Mouse (Mus musculus) thymus, adult 2 months (tissue): Measurements from ENCODE around the gene Tpbgl. TPM values are rescaled to one million over a fixed set of nuclear protein-coding genes. Genes with fewer than 3 reads are reported as not detected.

Experiments used
- DNase-seq: peaks from one replicate; pipeline ENCODE4 v3.0.0; 2021
- H3K27ac ChIP-seq: fragments of 200-500 bp; 2 replicates; pipeline ENCODE4 v1.5.1; 2012; ENCODE audit warnings: low read length, control low read depth; ENCODE audit not compliant: control insufficient read depth, insufficient read depth
- H3K27me3 ChIP-seq: fragments of 200-500 bp; 2 replicates; pipeline ENCODE4 v1.6.1; 2012; ENCODE audit warnings: mild to moderate bottlenecking, low read length, moderate library complexity, mixed read lengths; ENCODE audit not compliant: control insufficient read depth, insufficient read depth
- H3K36me3 ChIP-seq: fragments of 200-500 bp; 2 replicates; pipeline ENCODE4 v1.6.1; 2012; ENCODE audit warnings: mild to moderate bottlenecking, low read length, moderate library complexity; ENCODE audit not compliant: control insufficient read depth, insufficient read depth
- H3K4me1 ChIP-seq: fragments of 200-500 bp; replicated peaks from 2 replicates; pipeline ENCODE4 v1.6.1; 2012; ENCODE audit warnings: low read length; ENCODE audit not compliant: control insufficient read depth, insufficient read depth
- H3K4me3 ChIP-seq: fragments of 200-500 bp; 2 replicates; pipeline ENCODE4 v1.5.1; 2012; ENCODE audit warnings: mild to moderate bottlenecking, low read length, control low read depth, moderate library complexity; ENCODE audit not compliant: control insufficient read depth, insufficient read depth
- CTCF ChIP-seq: fragments of 200-500 bp; IDR thresholded peaks from 2 replicates; pipeline ENCODE4 v1.5.1; 2012; ENCODE audit warnings: mild to moderate bottlenecking, control low read depth, low read length, moderate library complexity, borderline replicate concordance; ENCODE audit not compliant: control insufficient read depth, poor library complexity, insufficient read depth; ENCODE audit errors: extremely low read depth
- POLR2A ChIP-seq: fragments of 200-500 bp; IDR thresholded peaks from 2 replicates; pipeline ENCODE4 v1.6.1; 2012; ENCODE audit warnings: mild to moderate bottlenecking, low read length, control low read depth, moderate library complexity; ENCODE audit not compliant: control insufficient read depth, poor library complexity, insufficient read depth; ENCODE audit errors: extremely low read depth
- WGBS: fragments of 180-500 bp; shearing (Covaris S2); methylation state at CpG from one replicate; pipeline ENCODE4 v1.1.7; 2018; 5-methylcytosine and 5-hydroxymethylcytosine counted together
- polyA plus RNA-seq: library from polyadenylated mRNA; depleted of rRNA; stranded (reverse); fragments of >200 nt; gene quantifications from 2 replicates; pipeline ENCODE4 v1.2.3, GENCODE M21; 2012

The Tpbgl gene
- polyA plus RNA-seq, 1 experiment, result 3.8 TPM

DNA sequence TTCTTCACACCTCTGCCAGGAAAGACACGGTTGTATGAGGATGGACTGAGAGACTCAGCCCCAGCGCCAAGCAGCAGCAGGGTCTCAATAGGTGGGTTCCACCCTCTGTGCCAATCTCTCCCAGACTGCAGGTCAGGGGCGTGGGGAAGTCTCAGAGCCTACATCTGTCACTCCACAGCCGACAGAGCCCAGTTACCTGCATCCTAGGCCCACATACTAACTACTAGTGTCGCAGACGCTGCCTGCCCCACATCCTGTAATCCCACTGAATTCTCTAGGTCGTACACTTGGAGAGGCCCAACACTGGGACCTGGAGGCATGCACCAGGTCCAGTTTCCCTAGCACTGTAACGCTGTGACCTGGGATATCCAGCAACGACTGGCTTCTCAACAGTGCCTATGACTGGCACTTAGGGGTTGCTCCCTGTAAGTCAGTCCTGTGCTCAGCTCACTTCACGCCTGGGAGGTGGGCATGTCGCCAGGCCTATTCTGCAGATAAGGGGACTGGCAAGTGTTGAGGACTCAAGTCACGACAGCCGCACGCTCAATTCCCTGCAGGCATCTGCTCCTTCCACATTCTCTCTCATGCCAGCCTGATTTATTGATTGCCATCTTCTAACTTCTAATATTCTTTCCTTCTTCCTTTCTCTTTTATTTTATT, 34.8 kb upstream of the Tpbgl start:
- H3K4me1 ChIP-seq, result no peaks in the 10 kb centered on the region; the same call in 1 of the 2 replicates
- DNase-seq, result no peak
- no peak for TF ChIP-seq POLR2A
- no peak for TF ChIP-seq CTCF
- H3K4me3 ChIP-seq, result no peak overlapping the region
- H3K27me3 ChIP-seq, result no peaks in the 10 kb centered on the region
- no peak overlapping the region for H3K27ac ChIP-seq
- H3K36me3 ChIP-seq, result no peaks in the 10 kb centered on the region
- 91% methylated on average over 14 of the region's 14 CpGs for WGBS

DNA sequence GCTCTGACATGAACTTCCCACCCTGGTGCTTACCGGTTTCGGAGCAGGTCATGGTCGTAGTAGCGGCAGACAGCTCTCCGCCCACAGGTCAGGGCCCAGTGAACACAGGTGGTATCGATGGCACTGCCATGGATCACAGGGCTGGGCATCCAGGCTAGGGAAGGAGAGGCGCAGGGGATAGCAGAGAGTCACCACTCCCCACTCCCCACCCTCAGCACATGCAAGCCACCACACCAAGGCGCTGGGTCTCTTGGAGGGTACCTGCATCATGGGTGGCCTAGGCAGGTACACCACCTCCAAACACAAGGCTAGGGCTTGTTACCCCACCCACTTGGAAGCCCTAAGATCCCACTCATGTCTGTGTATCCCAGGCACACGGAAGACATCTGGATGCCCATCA, 34.2 kb upstream of the Tpbgl start:
- Histone ChIP-seq H3K36me3 (no peaks in the 10 kb centered on the region), H3K4me1 (no peaks in the 10 kb centered on the region; the same call in 1 of the 2 replicates), H3K27me3 (no peaks in the 10 kb centered on the region), H3K4me3 (no peak overlapping the region), H3K27ac (no peak overlapping the region)
- no peak for DNase-seq
- TF ChIP-seq CTCF, result no peak
- no peak for TF ChIP-seq POLR2A
- 93% methylated on average over 9 of the region's 9 CpGs for WGBS

DNA sequence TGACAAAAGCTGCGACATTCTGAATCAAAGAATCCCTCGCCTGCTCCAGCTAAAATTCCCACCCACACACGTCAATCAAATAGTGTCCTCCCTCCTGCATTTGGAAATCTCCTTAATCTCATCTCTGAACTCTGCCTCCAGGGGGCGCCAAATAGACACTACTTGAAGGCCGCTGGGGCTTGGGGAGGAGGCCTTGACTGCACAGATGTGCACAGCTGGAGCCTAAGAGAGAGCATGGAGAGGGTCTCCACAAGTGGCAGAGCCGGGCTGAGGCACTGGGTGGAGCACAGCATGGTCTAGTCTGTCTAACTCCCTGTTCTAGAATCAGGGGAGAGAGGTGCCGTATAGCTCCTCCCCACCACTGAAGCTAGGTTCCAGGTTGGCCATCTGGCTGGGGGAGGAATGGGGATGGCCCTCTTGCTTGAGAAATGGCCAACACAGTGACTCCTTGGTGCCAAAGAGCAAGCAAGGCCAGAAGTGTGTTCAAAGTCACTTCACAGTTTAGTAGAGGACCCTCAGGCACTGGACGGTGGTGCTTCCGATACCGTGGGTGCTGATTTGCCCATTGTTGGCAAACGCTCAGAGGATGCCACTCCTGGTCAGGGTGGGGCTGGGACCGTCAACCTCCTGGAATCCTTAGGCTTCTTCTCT, 32.6 kb upstream of the Tpbgl start:
- peak; percentile 65; the same call in 1 of the 2 replicates for TF ChIP-seq CTCF
- no peak for TF ChIP-seq POLR2A
- WGBS, result 50% methylated on average over 12 of the region's 12 CpGs
- Histone ChIP-seq H3K4me1 (no peaks in the 10 kb centered on the region), H3K36me3 (no peaks in the 10 kb centered on the region), H3K4me3 (no peak overlapping the region), H3K27me3 (no peaks in the 10 kb centered on the region), H3K27ac (no peak overlapping the region)
- peak; percentile 80 for DNase-seq

DNA sequence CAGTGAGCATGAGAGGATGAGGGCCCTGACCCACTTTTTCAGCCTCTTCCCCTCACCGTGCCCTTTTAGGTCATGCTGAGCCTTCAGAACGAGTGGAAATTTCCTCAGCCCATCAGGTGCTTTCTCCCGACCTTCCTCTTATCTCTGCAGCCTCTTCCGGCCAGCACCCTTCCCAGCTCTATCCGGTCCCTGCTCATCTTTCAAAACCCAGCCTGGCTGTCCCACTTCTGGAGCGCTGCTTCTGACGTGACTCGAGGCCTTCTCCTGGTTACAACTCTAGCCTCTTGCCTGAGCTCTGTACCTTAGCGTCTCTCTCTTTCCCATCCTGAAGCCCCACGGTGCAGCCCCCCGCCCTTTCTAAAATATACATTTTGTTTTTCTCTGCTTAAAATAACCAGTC, 27.3 kb upstream of the Tpbgl start:
- Histone ChIP-seq H3K4me3 (no peak overlapping the region), H3K27me3 (no peaks in the 10 kb centered on the region), H3K4me1 (no peaks in the 10 kb centered on the region), H3K27ac (no peak overlapping the region), H3K36me3 (no peaks in the 10 kb centered on the region)
- WGBS, result 79% methylated on average over 11 of the region's 11 CpGs
- DNase-seq, result no peak
- TF ChIP-seq CTCF (no peak), POLR2A (no peak)

DNA sequence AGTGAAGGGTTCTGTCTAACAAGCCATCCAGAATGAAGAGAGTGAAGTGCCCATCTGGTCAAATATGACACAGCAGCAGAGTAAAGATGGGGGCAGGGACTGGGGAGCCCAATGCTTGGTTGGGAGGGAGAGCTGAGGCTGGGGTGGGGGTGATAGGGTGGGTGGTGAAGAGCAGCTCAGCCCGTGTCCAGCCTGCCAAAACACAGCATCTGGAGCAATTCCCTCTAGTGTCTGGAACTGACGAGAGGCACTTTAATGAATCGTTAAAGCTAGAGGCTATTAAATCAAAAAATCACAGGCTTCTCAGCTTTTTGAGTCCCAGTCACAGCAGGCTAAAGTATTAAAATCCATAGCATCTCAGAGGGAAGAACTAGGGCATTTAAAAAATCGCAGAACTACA, 22.7 kb upstream of the Tpbgl start:
- no peak overlapping the region for H3K4me3 ChIP-seq
- 75% methylated on average over 4 of the region's 4 CpGs for WGBS
- TF ChIP-seq CTCF (no peak), POLR2A (no peak)
- no peaks in the 10 kb centered on the region for H3K4me1 ChIP-seq
- H3K36me3 ChIP-seq, result no peaks in the 10 kb centered on the region
- H3K27me3 ChIP-seq, result no peaks in the 10 kb centered on the region
- H3K27ac ChIP-seq, result no peak overlapping the region
- DNase-seq, result no peak

DNA sequence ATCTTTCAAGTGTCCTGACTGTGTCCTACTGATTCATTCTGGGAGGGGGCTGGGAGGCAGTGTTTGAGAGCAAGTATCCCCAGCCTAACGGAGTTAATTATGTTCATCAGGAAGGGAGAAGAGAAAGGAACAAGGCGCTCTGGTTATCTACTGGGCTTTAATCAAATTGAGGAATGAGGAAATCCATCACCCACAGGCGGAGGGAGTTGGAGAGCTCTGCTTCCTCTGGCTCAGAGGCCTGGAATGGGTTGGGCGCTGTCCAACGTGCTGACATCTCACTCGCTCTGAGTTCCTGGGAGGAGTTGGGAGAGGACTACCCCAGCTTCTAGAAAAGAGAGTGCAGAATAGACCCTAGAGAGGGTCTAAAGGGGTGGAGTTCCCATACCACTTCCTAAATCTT, 21.7 kb upstream of the Tpbgl start:
- DNase-seq, result peak; percentile 12
- Histone ChIP-seq H3K27me3 (no peaks in the 10 kb centered on the region), H3K27ac (no peak overlapping the region), H3K4me1 (no peaks in the 10 kb centered on the region), H3K4me3 (no peak overlapping the region), H3K36me3 (no peaks in the 10 kb centered on the region)
- WGBS, result 8% methylated on average over 6 of the region's 6 CpGs
- no peak for TF ChIP-seq CTCF
- no peak for TF ChIP-seq POLR2A
